Mouse (Mus musculus) CD4-positive naive resting alpha-beta T cell, adult 57 days (primary cell): Measurements from ENCODE around the gene Cfl2. TPM values are rescaled to one million over a fixed set of nuclear protein-coding genes. Genes with fewer than 3 reads are reported as not detected.

Source experiments
- total RNA-seq: library from RNA; stranded (reverse); gene quantifications from one replicate; pipeline ENCODE4 v1.2.4, GENCODE M21; 2023

Cfl2 gene
- total RNA-seq = 29.3 TPM

DNA sequence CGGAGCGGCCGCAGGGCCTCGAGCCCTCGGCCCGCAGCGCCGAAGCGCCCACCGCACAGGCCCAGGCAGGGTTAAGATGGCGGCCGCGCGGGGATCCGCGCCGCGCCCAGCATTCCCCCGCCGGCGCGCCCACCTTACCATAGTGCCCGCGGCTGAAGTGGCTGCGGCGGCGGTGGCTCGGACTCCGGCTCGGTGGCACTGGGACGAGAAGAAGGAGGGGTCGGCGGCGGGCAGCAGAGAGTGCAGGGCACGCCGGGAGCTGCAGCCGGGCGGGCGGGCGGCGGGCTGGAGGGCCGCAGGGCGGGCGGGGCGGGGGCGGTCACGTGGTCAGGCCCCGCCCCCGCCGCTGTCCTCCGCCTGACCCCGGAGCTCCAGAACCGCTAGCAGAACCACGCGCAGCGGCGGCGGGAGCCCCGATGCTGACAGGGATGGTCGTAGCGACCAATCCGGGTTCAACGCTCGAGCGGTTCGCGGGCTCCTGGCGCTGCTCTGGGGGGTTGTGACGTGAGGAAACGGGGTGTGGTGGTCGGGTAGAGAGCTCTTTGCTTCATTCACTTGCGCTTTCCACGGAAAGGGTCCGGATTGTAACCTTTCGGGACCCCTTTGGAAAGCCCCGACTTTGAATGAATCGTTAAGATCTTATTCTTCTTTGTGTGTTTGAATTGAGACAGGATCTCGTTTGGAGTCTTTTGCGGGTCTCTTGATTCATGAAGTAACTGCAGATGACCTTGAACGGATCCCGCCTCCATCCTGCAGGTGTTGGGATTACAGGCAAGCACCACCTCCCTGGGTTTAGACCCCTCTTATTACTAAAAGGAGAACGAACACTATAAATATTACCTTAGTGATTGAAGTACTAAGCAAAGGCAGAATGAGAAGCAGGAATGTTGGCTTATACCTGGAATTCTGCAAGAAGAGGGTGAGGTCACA lies at the start of gene Cfl2:
Cfl2 (minus strand) TSS at position 272 of the 930 bp plus-strand sequence.

Other genes with a start within 250 kb of the Cfl2 start
- gene Sptssa, start 206.3 kb downstream of the Cfl2 start, total RNA-seq = 34.2 TPM
- gene Eapp, start 167.0 kb downstream of the Cfl2 start, total RNA-seq = 28.4 TPM
- gene Snx6, start 67.2 kb downstream of the Cfl2 start, total RNA-seq = 58.6 TPM
- gene Gm20403, start 123.7 kb upstream of the Cfl2 start, total RNA-seq = not detected
- 101 TPM for gene Baz1a, start 151.5 kb upstream of the Cfl2 start, total RNA-seq
- 12.3 TPM for gene 2700097O09Rik, start 217.2 kb upstream of the Cfl2 start, total RNA-seq
- 52.8 TPM for gene Srp54a, start 217.4 kb upstream of the Cfl2 start, total RNA-seq